Mouse (Mus musculus) testis, adult 2 months (tissue): ENCODE results near the gene Uri1. TPM values are rescaled to one million over a fixed set of nuclear protein-coding genes. Genes with fewer than 3 reads are reported as not detected.

Experiments
- H3K27ac ChIP-seq: fragments of 200-500 bp; 2 replicates; pipeline ENCODE4 v1.5.1; 2012; ENCODE audit warnings: low read depth, low read length; ENCODE audit not compliant: control insufficient read depth, insufficient read depth
- H3K27me3 ChIP-seq: fragments of 200-500 bp; 2 replicates; pipeline ENCODE4 v1.6.1; 2012; ENCODE audit warnings: mild to moderate bottlenecking, low read length, moderate library complexity; ENCODE audit not compliant: control insufficient read depth, insufficient read depth
- H3K36me3 ChIP-seq: fragments of 200-500 bp; 2 replicates; pipeline ENCODE4 v1.6.1; 2012; ENCODE audit warnings: mild to moderate bottlenecking, low read length; ENCODE audit not compliant: control insufficient read depth, insufficient read depth
- H3K4me1 ChIP-seq: fragments of 200-500 bp; 2 replicates; pipeline ENCODE4 v1.6.1; 2012; ENCODE audit warnings: low read length; ENCODE audit not compliant: control insufficient read depth, insufficient read depth
- H3K4me3 ChIP-seq: fragments of 200-500 bp; 2 replicates; pipeline ENCODE4 v1.5.1; 2012; ENCODE audit warnings: low read depth, mild to moderate bottlenecking, low read length, moderate library complexity, mixed read lengths; ENCODE audit not compliant: control insufficient read depth
- CTCF ChIP-seq: fragments of 200-500 bp; IDR thresholded peaks from 2 replicates; pipeline ENCODE4 v1.5.1; 2012; ENCODE audit warnings: low read depth, mild to moderate bottlenecking, inconsistent platforms, low read length, moderate library complexity; ENCODE audit not compliant: control insufficient read depth, insufficient read depth, insufficient replicate concordance
- POLR2A ChIP-seq: fragments of 200-500 bp; IDR thresholded peaks from 2 replicates; pipeline ENCODE4 v1.6.1; 2012; ENCODE audit warnings: low read depth, mild to moderate bottlenecking, inconsistent platforms, low read length, moderate library complexity; ENCODE audit not compliant: control insufficient read depth
- polyA plus RNA-seq: library from polyadenylated mRNA; depleted of rRNA; stranded (reverse); fragments of >200 nt; gene quantifications from 2 replicates; pipeline ENCODE4 v1.2.3, GENCODE M21; 2012

The Uri1 gene
- polyA plus RNA-seq, 1 experiment = 50.4 TPM

DNA sequence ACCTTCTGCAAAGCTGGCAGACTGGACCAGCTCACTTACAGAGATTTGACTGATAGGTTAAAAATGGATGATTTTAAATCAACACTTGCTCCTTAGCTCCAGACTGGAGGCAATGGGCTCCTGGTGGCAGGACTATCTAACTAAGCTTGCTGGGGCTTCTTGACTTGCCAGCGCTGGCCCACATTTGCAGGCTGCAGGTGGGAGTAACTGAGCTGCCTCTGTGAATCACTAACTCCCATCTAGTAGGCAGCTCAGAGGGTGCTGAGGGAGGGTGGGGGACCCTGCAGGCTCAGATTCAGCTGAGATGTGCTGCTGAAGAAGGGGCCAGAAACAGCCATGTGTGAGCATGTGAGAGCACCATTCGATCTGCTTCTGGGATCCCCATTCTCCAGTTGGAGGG lies 32.6 kb upstream of the Uri1 start:
- Histone ChIP-seq H3K36me3 (no peaks in the 10 kb centered on the region), H3K27ac (no peak overlapping the region), H3K4me3 (no peak overlapping the region), H3K27me3 (no peaks in the 10 kb centered on the region), H3K4me1 (peaks cover 2% of the 10 kb centered on the region; the same call in 1 of the 2 replicates)
- TF ChIP-seq POLR2A = no peak
- TF ChIP-seq CTCF = no peak

DNA sequence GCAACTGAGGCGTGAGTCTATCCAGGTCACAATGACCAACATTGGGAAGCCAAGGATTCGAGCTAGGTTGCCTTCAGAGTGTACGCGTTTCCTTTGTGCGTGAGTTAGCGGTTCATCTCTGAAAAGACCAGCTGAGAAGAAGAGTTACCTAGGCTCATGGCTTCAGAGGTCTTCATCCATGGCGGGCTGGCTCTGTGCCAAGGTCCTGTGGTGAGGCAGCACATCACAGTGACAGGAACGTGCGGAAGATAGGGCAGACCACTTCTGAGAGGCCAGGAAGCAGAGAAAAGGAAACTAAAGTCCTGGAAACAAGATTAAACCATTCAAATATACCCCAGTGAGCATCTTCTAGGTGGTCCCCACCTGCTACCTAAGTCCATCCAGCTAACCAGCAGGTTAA lies 30.9 kb upstream of the Uri1 start:
- H3K27me3 ChIP-seq = no peaks in the 10 kb centered on the region
- H3K27ac ChIP-seq = no peak overlapping the region
- TF ChIP-seq CTCF = no peak
- TF ChIP-seq POLR2A = no peak
- no peak overlapping the region for H3K4me3 ChIP-seq
- H3K4me1 ChIP-seq = no peaks in the 10 kb centered on the region
- no peaks in the 10 kb centered on the region for H3K36me3 ChIP-seq

DNA sequence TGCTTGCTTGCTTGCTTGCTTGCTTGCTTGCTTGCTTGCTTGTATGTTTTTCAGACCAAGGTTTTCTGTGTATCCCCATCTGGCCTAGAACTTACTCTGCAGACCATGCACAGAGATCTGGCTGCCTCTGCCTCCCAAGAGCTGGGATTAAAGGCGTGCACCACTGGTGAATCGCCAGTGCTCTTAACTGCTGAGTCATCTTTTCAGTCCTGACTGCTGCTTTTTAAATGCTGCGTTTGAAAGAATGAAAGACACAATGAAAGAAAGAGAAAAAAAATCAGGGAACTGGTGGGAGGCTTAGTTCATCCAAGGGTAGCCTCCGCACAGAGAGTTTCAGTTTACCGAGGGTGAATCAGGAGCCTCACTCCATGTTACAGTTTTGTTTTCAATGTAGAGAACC lies 23.9 kb upstream of the Uri1 start:
- Histone ChIP-seq H3K27ac (no peak overlapping the region), H3K4me1 (no peaks in the 10 kb centered on the region), H3K4me3 (no peak overlapping the region), H3K27me3 (no peaks in the 10 kb centered on the region), H3K36me3 (no peaks in the 10 kb centered on the region)
- TF ChIP-seq CTCF = no peak
- no peak for TF ChIP-seq POLR2A

DNA sequence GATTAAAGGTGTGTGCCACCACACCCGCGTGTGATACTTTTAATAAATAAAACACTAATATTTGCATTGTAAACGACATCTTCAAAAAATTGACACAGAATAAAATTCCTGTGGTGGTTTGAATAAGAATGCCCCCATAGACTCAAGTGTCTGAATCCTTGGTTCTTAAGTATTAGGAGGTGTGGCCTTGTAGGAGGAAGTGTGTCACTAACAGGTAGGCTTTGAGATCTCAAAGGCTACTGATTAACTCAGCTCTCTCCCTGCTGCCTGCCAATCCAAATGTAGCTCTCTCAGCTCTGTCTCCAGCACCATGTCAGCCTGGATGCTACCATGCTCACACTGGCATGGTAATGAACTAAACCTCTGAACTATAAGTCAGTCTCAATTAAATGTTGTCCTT lies 17.9 kb upstream of the Uri1 start:
- Histone ChIP-seq H3K27ac (no peak overlapping the region), H3K27me3 (no peaks in the 10 kb centered on the region), H3K4me3 (no peak overlapping the region), H3K4me1 (no peaks in the 10 kb centered on the region; the same call in 1 of the 2 replicates), H3K36me3 (no peaks in the 10 kb centered on the region)
- TF ChIP-seq CTCF (no peak), POLR2A (no peak)

DNA sequence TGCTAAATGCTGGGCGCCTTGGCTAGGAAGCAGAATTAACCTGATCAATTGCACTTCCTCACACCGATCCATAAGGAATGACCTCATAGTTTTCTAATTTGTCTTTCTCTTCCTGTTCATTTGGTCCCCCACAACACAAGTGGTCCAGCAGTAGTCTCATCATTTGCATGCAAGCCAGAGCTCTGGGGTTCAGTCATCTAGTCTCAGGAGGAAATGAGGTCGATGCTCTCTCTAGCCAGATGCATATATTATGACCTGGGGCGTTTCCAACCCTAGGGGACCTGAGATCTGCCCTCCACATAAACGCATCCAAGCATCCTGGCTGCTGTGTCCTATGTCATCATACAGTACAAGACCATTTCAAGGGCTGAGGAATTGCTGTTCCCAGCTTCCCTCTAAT lies 14.2 kb upstream of the Uri1 start:
- TF ChIP-seq CTCF = no peak
- TF ChIP-seq POLR2A = no peak
- no peaks in the 10 kb centered on the region for H3K27me3 ChIP-seq
- no peaks in the 10 kb centered on the region for H3K36me3 ChIP-seq
- no peak overlapping the region for H3K4me3 ChIP-seq
- no peaks in the 10 kb centered on the region; the same call in 1 of the 2 replicates for H3K4me1 ChIP-seq
- H3K27ac ChIP-seq = no peak overlapping the region

DNA sequence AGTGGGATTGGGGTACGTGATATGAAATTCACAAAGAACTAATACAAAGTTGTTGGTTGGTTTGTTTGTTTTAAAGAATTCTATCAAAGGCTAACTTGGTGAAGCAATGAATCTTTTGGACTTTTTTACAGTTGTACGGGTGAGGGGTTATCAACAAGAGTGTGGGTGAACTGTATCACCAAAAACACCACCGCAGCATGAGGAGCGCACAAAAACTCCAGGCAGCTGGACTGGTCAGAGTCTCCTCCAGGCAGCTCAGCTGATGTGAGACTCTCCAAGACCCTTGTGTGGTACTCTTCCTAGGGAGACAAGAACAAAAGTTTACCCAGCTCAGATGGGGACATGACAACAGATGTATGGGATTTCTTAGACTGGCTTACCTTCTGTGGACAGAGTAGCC lies 7.8 kb upstream of the Uri1 start:
- H3K27ac ChIP-seq = no peak overlapping the region
- no peaks in the 10 kb centered on the region for H3K4me1 ChIP-seq
- no peaks in the 10 kb centered on the region for H3K27me3 ChIP-seq
- TF ChIP-seq POLR2A (no peak), CTCF (no peak)
- H3K4me3 ChIP-seq = no peak overlapping the region
- H3K36me3 ChIP-seq = no peaks in the 10 kb centered on the region

DNA sequence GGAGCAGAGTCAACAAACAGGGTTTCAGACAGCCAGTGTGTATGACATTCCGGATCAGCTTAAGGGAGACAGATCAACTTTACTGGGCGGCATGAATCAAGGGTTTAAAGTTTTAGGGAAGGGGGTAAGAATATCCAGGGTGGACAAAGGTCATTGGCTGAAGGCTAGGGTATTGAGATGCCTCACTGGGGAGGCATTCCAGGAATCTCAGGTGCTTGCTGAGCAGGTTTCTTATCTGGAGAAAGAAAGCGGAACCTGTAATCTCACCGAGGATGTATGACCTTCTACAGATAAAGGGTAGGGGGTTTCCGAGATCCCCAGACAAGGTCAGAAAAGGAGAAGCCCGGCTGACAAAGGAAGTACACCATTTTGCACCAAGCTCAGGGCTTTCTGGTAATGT lies 7.3 kb upstream of the Uri1 start:
- Histone ChIP-seq H3K4me1 (no peaks in the 10 kb centered on the region), H3K4me3 (no peak overlapping the region), H3K27me3 (no peaks in the 10 kb centered on the region), H3K27ac (no peak overlapping the region), H3K36me3 (no peaks in the 10 kb centered on the region)
- TF ChIP-seq POLR2A = no peak
- no peak for TF ChIP-seq CTCF

DNA sequence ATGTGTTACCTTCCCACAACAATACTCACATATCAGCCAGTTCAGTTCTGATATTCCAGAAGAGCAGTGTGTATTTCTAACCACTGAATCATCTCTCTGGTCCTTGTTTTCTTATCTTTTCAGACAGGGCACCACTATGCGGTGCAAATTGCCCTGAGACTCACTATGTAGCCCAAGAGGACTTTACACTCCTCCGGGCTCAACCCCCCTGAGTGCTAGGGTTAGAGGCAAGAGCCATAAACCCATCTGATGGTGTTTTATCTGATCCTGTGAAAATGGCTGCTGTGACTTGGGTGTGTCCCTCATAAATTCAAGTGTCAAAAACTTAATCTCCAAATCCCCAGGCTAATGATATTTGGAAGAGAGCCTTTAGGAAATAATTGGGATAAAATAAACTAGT lies 6.6 kb upstream of the Uri1 start:
- H3K4me3 ChIP-seq = no peak overlapping the region
- H3K27me3 ChIP-seq = no peaks in the 10 kb centered on the region
- no peaks in the 10 kb centered on the region for H3K4me1 ChIP-seq
- TF ChIP-seq CTCF (no peak), POLR2A (no peak)
- no peaks in the 10 kb centered on the region for H3K36me3 ChIP-seq
- no peak overlapping the region for H3K27ac ChIP-seq

DNA sequence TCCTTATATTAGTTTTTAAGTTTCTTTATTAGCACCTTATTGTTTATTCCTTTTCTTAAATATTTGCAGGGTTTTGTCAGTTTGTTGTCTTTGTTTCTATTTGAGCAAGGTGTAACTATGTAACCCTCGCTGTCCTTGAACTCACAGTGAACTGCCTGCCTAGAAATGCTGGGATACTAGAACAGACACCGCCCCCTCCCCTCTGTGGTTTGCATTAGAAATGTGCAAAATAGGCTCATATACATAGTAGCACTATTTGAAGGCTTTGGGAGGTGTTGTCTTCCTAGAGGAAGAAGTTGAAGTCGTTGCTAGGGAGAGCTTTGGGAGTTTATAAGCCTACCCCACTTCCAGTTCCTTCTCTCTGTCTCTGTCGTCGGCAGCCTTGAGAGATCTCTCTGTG lies 5.7 kb upstream of the Uri1 start:
- no peak overlapping the region for H3K27ac ChIP-seq
- H3K36me3 ChIP-seq = no peaks in the 10 kb centered on the region
- no peaks in the 10 kb centered on the region for H3K27me3 ChIP-seq
- no peak for TF ChIP-seq CTCF
- TF ChIP-seq POLR2A = no peak
- H3K4me3 ChIP-seq = no peak overlapping the region
- H3K4me1 ChIP-seq = no peaks in the 10 kb centered on the region
